Mouse (Mus musculus) MEL (cell line): ENCODE results near the gene Cabp7.
A peak's percentile ranks its signal among the peaks of the same experiment; 100 is the strongest.

Experiments used
- CHD2 ChIP-seq: IDR thresholded peaks from 2 replicates; pipeline ENCODE4 v1.6.1; 2011; ENCODE audit warnings: low read length, improper control_type of control experiment
- CTCF ChIP-seq, 3 experiments: IDR thresholded peaks in 2 of 3; conservative IDR thresholded peaks in 1 of 3; 2 replicates each; pipeline ENCODE4 v1.5.1; 2011 to 2012; ENCODE audit warnings: low read length in 3 of 3, low read depth in 2 of 3, mild to moderate bottlenecking in 2 of 3, improper control_type of control experiment in 1 of 3, inconsistent platforms in 1 of 3, mixed read lengths in 1 of 3, moderate library complexity in 1 of 3; ENCODE audit not compliant: control insufficient read depth in 1 of 3, insufficient read depth in 1 of 3, poor library complexity in 1 of 3, severe bottlenecking in 1 of 3
- KAT2A ChIP-seq: conservative IDR thresholded peaks from 2 replicates; pipeline ENCODE4 v1.6.1; 2012; ENCODE audit warnings: low read depth, low read length, improper control_type of control experiment, inconsistent platforms
- MEF2A ChIP-seq: IDR thresholded peaks from 2 replicates; pipeline ENCODE4 v1.6.1; 2014; ENCODE audit warnings: low read depth, mild to moderate bottlenecking, inconsistent platforms, low read length, improper control_type of control experiment; ENCODE audit not compliant: poor library complexity, insufficient replicate concordance, severe bottlenecking; ENCODE audit errors: extremely low read depth
- POLR2A ChIP-seq, 2 experiments: IDR thresholded peaks; 2 replicates each; pipeline ENCODE4 v1.6.1; 2011 to 2012; ENCODE audit warnings: low read length in 2 of 2, mild to moderate bottlenecking in 2 of 2, control low read depth in 1 of 2, improper control_type of control experiment in 1 of 2, low read depth in 1 of 2, moderate library complexity in 1 of 2; ENCODE audit not compliant: control insufficient read depth in 1 of 2, insufficient read depth in 1 of 2, poor library complexity in 1 of 2
- POLR2AphosphoS2 ChIP-seq: IDR thresholded peaks from 2 replicates; pipeline ENCODE4 v1.6.1; 2011; ENCODE audit warnings: low read length, improper control_type of control experiment
- TAL1 ChIP-seq: IDR thresholded peaks from 2 replicates; pipeline ENCODE4 v1.6.1; 2012; ENCODE audit warnings: mild to moderate bottlenecking, inconsistent platforms, low read length, moderate library complexity, mixed read lengths
- TBP ChIP-seq: IDR thresholded peaks from 2 replicates; pipeline ENCODE4 v1.8.0; 2011; ENCODE audit warnings: low read depth, low read length, improper control_type of control experiment
- USF2 ChIP-seq, 2 experiments: IDR thresholded peaks; 2 replicates each; pipeline ENCODE4 v1.6.1; 2011 to 2012; ENCODE audit warnings: improper control_type of control experiment in 2 of 2, low read length in 2 of 2, borderline replicate concordance in 1 of 2, inconsistent platforms in 1 of 2, low read depth in 1 of 2, mild to moderate bottlenecking in 1 of 2; ENCODE audit not compliant: insufficient read depth in 1 of 2
- ZKSCAN1 ChIP-seq: IDR thresholded peaks from 2 replicates; pipeline ENCODE4 v1.6.1; 2012; ENCODE audit warnings: low read depth, mild to moderate bottlenecking, inconsistent platforms, low read length, improper control_type of control experiment, moderate library complexity
- ZMIZ1 ChIP-seq: IDR thresholded peaks from 2 replicates; pipeline ENCODE4 v1.6.1; 2012; ENCODE audit warnings: low read depth, mild to moderate bottlenecking, inconsistent platforms, low read length, improper control_type of control experiment, moderate library complexity

DNA sequence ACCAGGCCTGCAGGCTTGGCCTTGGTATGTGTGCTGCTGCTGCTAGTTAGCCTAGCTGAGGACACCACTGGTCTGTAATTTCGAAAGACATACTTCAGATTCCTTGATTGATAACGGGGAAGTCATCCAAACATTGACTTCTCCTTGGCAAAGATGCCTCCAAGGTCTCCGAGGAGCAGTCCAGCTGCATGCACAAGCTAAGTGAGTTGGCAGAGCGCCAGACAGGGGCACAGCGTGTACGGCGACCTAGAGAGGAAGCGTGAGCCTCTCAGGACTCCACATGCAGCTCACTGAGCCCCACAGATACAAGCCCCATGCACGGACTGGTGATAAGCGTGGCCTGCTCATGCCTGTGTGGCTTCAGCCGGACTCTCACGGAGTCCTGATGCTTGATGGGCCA is 17.0 kb downstream of the Cabp7 start:
- no peak for TF ChIP-seq USF2 (IDR thresholded peaks at IDR 0.05; ENCODE audit: borderline replicate concordance in 1 of 2, insufficient read depth in 1 of 2, low read depth in 1 of 2, low read length in 2 of 2)
- TF ChIP-seq TAL1: peak; percentile 32
- no peak for TF ChIP-seq POLR2AphosphoS2
- TF ChIP-seq POLR2A (IDR thresholded peaks at IDR 0.05; ENCODE audit: control insufficient read depth in 1 of 2, insufficient read depth in 1 of 2, low read depth in 1 of 2, low read length in 2 of 2, poor library complexity in 1 of 2): no peak
- TF ChIP-seq MEF2A: no peak
- TF ChIP-seq KAT2A: no peak
- no peak for TF ChIP-seq CTCF (IDR thresholded peaks at IDR 0.05 in 2 of 3, conservative IDR thresholded peaks at IDR 0.05 in 1 of 3; ENCODE audit: control insufficient read depth in 1 of 3, insufficient read depth in 1 of 3, low read depth in 2 of 3, low read length in 3 of 3, poor library complexity in 1 of 3, severe bottlenecking in 1 of 3)
- no peak for TF ChIP-seq CHD2
- no peak for TF ChIP-seq ZMIZ1
- TF ChIP-seq ZKSCAN1: no peak
- TF ChIP-seq TBP: peak; percentile 13; the same call in 1 of the 2 replicates
